Mouse (Mus musculus) kidney, adult 2 months (tissue): Measurements from ENCODE around the gene Ube2m. TPM values are rescaled to one million over a fixed set of nuclear protein-coding genes. Genes with fewer than 3 reads are reported as not detected.

Experiments used
- DNase-seq: peaks from one replicate; pipeline ENCODE4 v3.0.0; 2021
- H3K27ac ChIP-seq: fragments of 200-500 bp; 2 replicates; pipeline ENCODE4 v1.5.1; 2012; ENCODE audit warnings: low read depth, low read length, control low read depth, inconsistent platforms; ENCODE audit not compliant: insufficient read depth
- H3K27me3 ChIP-seq: fragments of 200-500 bp; replicated peaks from 2 replicates; pipeline ENCODE4 v1.6.1; 2012; ENCODE audit warnings: mild to moderate bottlenecking, moderate library complexity, low read length, inconsistent platforms; ENCODE audit not compliant: control insufficient read depth, insufficient read depth
- H3K36me3 ChIP-seq: fragments of 200-500 bp; 2 replicates; pipeline ENCODE4 v1.6.1; 2012; ENCODE audit warnings: mild to moderate bottlenecking, moderate library complexity, low read length, inconsistent platforms; ENCODE audit not compliant: control insufficient read depth, insufficient read depth
- H3K4me1 ChIP-seq: fragments of 200-500 bp; 2 replicates; pipeline ENCODE4 v1.6.1; 2011; ENCODE audit warnings: low read length; ENCODE audit not compliant: control insufficient read depth, insufficient read depth
- H3K4me3 ChIP-seq: fragments of 200-500 bp; 2 replicates; pipeline ENCODE4 v1.5.1; 2011; ENCODE audit warnings: mild to moderate bottlenecking, low read depth, low read length, control low read depth; ENCODE audit not compliant: insufficient read depth
- CTCF ChIP-seq: fragments of 200-500 bp; conservative IDR thresholded peaks from 2 replicates; pipeline ENCODE4 v1.5.1; 2011; ENCODE audit warnings: low read depth, mild to moderate bottlenecking, control low read depth, low read length, moderate library complexity, mixed read lengths; ENCODE audit not compliant: insufficient read depth, insufficient read length
- POLR2A ChIP-seq: fragments of 200-500 bp; IDR thresholded peaks from one replicate; pipeline ENCODE4 v1.6.1; 2011; ENCODE audit warnings: low read depth, low read length, control low read depth
- WGBS: fragments of 180-500 bp; shearing (Covaris S2); methylation state at CpG from one replicate; pipeline ENCODE4 v1.1.7; 2018; 5-methylcytosine and 5-hydroxymethylcytosine counted together
- polyA plus RNA-seq: library from polyadenylated mRNA; depleted of rRNA; stranded (reverse); fragments of >200 nt; gene quantifications from 2 replicates; pipeline ENCODE4 v1.2.3, GENCODE M21; 2012

The Ube2m gene
- polyA plus RNA-seq, 1 experiment: 249 TPM

GRCm38 (mm10) chr7:13009143-13010004 is 28.7 kb downstream of the Ube2m start:
- WGBS: under 1% methylated on average over 42 of the region's 42 CpGs
- no peaks in the 10 kb centered on the region for H3K36me3 ChIP-seq
- peak; percentile 72 for TF ChIP-seq CTCF
- TF ChIP-seq POLR2A: peak; percentile 57
- DNase-seq: peak; percentile 96
- peak overlapping the region; percentile 81 for H3K27ac ChIP-seq
- H3K27me3 ChIP-seq: no peaks in the 10 kb centered on the region
- peaks cover 4% of the 10 kb centered on the region; the same call in 1 of the 2 replicates for H3K4me1 ChIP-seq
- H3K4me3 ChIP-seq: peak overlapping the region; percentile 78

DNA sequence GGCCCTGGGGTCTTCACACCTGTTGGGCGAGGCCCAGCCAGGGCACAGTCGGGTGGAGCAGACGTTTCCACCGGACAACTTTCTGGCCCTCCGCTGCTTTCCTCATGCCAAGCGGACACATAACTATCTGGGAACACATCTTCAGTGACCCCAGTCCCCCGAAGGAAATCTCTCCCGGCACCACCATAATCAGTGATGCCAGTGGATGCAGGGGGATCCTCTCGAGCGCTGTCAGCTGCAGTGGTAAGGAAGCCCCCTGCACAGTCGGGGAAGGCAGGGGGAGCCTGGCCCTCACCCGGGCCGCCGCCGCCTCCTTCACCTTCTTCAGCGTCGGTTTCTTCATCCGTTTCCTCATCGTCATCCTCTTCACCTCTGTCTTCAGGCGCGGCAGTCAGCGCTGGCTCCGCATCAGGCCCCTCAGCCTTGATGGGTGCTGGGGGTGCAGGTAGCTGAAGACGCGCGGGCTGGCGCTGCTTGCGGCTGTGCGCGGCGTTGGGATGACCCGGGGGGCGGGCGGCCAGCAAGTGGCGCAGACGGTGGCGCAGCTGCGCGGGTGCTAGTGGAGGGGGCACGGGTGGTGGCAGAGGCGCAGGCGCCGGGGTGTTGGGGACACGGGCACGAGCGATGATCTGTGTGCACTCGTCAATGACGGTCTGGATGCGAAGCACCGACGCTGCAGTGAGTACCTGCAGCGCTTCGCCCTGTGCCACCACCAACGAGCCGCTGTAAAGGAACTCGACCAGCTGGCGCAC is 30.6 kb downstream of the Ube2m start:
- no peaks in the 10 kb centered on the region for H3K36me3 ChIP-seq
- H3K27me3 ChIP-seq: no peaks in the 10 kb centered on the region
- no peak overlapping the region for H3K4me3 ChIP-seq
- no peak for DNase-seq
- H3K27ac ChIP-seq: no peak overlapping the region
- TF ChIP-seq POLR2A: no peak
- TF ChIP-seq CTCF: no peak
- 72% methylated on average over 57 of the region's 57 CpGs for WGBS
- H3K4me1 ChIP-seq: peaks cover 4% of the 10 kb centered on the region; the same call in 1 of the 2 replicates

GRCm38 (mm10) chr7:13006531-13006930 is 31.5 kb downstream of the Ube2m start:
- WGBS: 70% methylated on average over 10 of the region's 10 CpGs
- peak; percentile 43 for DNase-seq
- H3K27me3 ChIP-seq: no peaks in the 10 kb centered on the region
- H3K36me3 ChIP-seq: no peaks in the 10 kb centered on the region
- peaks cover 4% of the 10 kb centered on the region; the same call in 1 of the 2 replicates for H3K4me1 ChIP-seq
- H3K4me3 ChIP-seq: no peak overlapping the region
- TF ChIP-seq POLR2A (no peak), CTCF (no peak)
- peak overlapping the region; percentile 52 for H3K27ac ChIP-seq

DNA sequence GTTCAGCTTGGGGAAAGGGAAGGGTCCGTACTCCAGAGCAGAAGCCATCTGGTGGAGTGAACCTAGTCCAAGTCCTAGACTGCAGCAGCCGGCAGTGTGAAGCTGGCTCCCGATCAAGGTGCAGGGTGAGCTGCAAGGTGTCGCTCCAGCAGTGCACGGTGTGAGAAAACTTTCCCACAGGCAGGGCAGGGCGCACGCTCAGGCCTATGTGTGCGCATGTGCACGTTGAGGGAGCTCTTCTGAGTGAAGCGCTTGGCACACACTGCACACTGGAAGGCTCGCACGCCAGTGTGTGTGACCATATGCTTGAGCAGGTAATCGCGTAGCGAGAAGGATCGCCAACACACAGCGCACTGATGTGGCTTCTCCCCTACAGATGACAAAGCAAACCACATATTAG is 32.1 kb downstream of the Ube2m start:
- no peaks in the 10 kb centered on the region for H3K27me3 ChIP-seq
- no peak overlapping the region for H3K27ac ChIP-seq
- WGBS: 89% methylated on average over 17 of the region's 17 CpGs
- no peaks in the 10 kb centered on the region for H3K36me3 ChIP-seq
- no peak for DNase-seq
- H3K4me3 ChIP-seq: no peak overlapping the region
- TF ChIP-seq POLR2A (no peak), CTCF (no peak)
- H3K4me1 ChIP-seq: peaks cover 4% of the 10 kb centered on the region; the same call in 1 of the 2 replicates

DNA sequence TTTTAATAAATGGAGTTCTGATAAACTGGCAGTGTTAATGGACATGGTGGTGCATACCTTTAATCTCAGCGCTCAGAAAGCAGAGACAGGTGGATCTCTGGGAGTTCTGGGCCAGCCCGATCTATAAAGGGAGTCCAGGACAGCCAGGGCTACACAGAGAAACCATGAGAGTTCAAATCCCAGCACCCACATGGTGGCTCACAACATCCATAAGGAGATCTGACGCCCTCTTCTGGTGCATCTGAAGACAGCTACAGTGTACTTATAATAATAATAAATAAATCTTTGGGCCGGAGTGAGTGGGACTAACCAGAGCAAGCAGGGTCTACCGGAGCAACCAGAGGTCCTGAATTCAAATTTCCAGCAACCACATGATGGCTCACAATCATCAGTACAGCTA is 34.7 kb downstream of the Ube2m start:
- no peaks in the 10 kb centered on the region for H3K4me1 ChIP-seq
- no peak overlapping the region for H3K4me3 ChIP-seq
- WGBS: 76% methylated on average over 5 of the region's 5 CpGs
- H3K27me3 ChIP-seq: no peaks in the 10 kb centered on the region
- TF ChIP-seq CTCF (no peak), POLR2A (no peak)
- DNase-seq: no peak
- no peak overlapping the region for H3K27ac ChIP-seq
- no peaks in the 10 kb centered on the region for H3K36me3 ChIP-seq

DNA sequence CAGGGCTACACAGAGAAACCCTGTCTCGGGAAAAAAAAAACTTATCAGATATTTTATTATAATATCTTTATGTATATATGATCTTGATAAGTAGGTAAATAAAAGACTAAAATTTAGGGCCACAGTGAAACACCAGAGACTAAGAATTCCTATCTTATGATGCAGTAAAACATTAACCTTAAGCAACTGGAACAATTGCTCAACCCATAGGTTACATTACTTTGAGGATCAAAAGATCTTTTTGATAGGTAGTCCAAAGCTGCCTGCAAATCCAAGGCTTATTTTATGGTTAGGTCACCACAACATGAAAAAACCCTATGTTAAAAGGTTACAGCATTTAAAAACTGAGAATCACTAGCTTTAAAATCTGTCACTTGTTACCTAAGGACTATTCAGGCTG is 36.5 kb downstream of the Ube2m start:
- WGBS: 73% methylated on average over 1 of the region's 1 CpGs
- Histone ChIP-seq H3K36me3 (no peaks in the 10 kb centered on the region), H3K27me3 (no peaks in the 10 kb centered on the region), H3K27ac (no peak overlapping the region), H3K4me1 (no peaks in the 10 kb centered on the region), H3K4me3 (no peak overlapping the region)
- no peak for TF ChIP-seq POLR2A
- no peak for TF ChIP-seq CTCF
- DNase-seq: no peak

GRCm38 (mm10) chr7:12998851-12999250 is 39.2 kb downstream of the Ube2m start, which contains the start of gene Trim28:
Trim28 (plus strand) TSS chr7:12999114.
- no peaks in the 10 kb centered on the region for H3K4me1 ChIP-seq
- TF ChIP-seq CTCF: no peak
- no peak for TF ChIP-seq POLR2A
- no peak within 1 kb of the TSS for H3K4me3 ChIP-seq
- DNase-seq: no peak
- WGBS: 89% methylated on average over 3 of the region's 3 CpGs
- no peaks in the 10 kb centered on the region for H3K27me3 ChIP-seq
- no peaks in the 10 kb centered on the region for H3K36me3 ChIP-seq
- no peak within 1 kb of the TSS for H3K27ac ChIP-seq
